Mouse (Mus musculus) heart, postnatal 0 days (tissue): ENCODE measurements around the gene Adra2b.

Experiments used
- CTCF ChIP-seq: IDR thresholded peaks from 2 replicates; pipeline ENCODE4 v1.5.1; 2016; ENCODE audit warnings: antibody characterized with exemption, control low read depth, low read depth
- EP300 ChIP-seq: IDR thresholded peaks from 2 replicates; pipeline ENCODE4 v1.6.1; 2016; ENCODE audit warnings: antibody characterized with exemption, low read depth

GRCm38 (mm10) chr2:127339262-127339661, 23.7 kb upstream of the Adra2b start:
- TF ChIP-seq CTCF (no peak), EP300 (no peak)
